Comparison of ENCODE assay signal across 9 mouse cellular contexts in the genomic region with DNA sequence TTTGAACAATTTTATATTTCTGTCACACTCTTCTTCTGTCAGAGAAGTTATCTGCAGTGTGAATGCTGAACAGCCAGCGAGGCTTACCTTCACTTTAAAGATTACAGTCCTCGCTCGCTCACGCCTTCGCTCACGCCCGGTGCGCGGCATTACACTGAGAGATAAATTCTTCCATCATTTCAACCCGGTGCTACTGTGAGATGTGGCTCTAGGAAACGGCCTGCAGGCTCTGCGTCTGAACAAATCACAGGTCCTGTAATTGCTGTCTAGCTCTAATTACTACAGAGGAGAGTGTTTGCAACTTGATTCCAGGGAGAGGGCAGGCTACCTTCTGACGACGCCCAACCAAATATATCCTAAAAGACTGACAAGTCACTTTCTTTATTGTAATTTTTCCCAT.
DNase-seq lines count a peak whose midpoint lies in the region; ATAC-seq and TF ChIP-seq lines count a peak whose summit lies in the region.
"Had no signal": no experiment of that assay in that cellular context is flagged by ENCODE, and none has a peak within 500 bp of the region (broad histone marks: within the 10 kb centered on the region; RNA-seq: fewer than 3 reads in every experiment).

No protein-coding gene starts in this region.

- ATAC-seq in lung, embryonic 16.5 days (ENCODE audit: low read depth): peak; percentile 64; the same call in 1 of the 2 replicates
- ATAC-seq in stomach, postnatal 0 days (ENCODE audit: low FRiP score, low TSS enrichment): 0 out of 2 replicates have a peak, but pooled peaks have one; percentile 27

- WGBS in lung, embryonic 16.5 days: under 1% methylated on average over 14 of the region's 14 CpGs
- 1% methylated on average over 14 of the region's 14 CpGs for WGBS in forebrain, embryonic 10.5 days
- under 1% methylated on average over 14 of the region's 14 CpGs for WGBS in stomach, postnatal 0 days

- H3K27me3 ChIP-seq in lung, embryonic 16.5 days (ENCODE audit: control insufficient read depth, insufficient read depth, low read depth, low read length): no peaks in the 10 kb centered on the region
- peaks cover 11% of the 10 kb centered on the region for H3K27me3 ChIP-seq in forebrain, embryonic 10.5 days (ENCODE audit: poor library complexity, severe bottlenecking)
- no peaks in the 10 kb centered on the region for H3K27me3 ChIP-seq in stomach, postnatal 0 days (ENCODE audit: control insufficient read depth, insufficient read depth, low read length)

- H3K4me1 ChIP-seq in lung, embryonic 16.5 days (replicated peaks; ENCODE audit: control insufficient read depth, insufficient read depth, low read length): peaks cover 2% of the 10 kb centered on the region; the same call in 1 of the 2 replicates
- peaks cover 13% of the 10 kb centered on the region for H3K4me1 ChIP-seq in forebrain, embryonic 10.5 days
- H3K4me1 ChIP-seq in stomach, postnatal 0 days (replicated peaks; ENCODE audit: control insufficient read depth, insufficient read depth): no peaks in the 10 kb centered on the region

- H3K4me3 ChIP-seq in lung, embryonic 16.5 days (ENCODE audit: low read length): peak overlapping the region; percentile 55
- H3K4me3 ChIP-seq in forebrain, embryonic 10.5 days: peak overlapping the region; percentile 54
- peak overlapping the region; percentile 40 for H3K4me3 ChIP-seq in stomach, postnatal 0 days (ENCODE audit: low read depth, low read length)

- no peaks in the 10 kb centered on the region for H3K36me3 ChIP-seq in lung, embryonic 16.5 days (ENCODE audit: control insufficient read depth, insufficient read depth, low read length)
- no peaks in the 10 kb centered on the region for H3K36me3 ChIP-seq in forebrain, embryonic 10.5 days (replicated peaks)
- H3K36me3 ChIP-seq in stomach, postnatal 0 days (ENCODE audit: control insufficient read depth, insufficient read depth, low read length): no peaks in the 10 kb centered on the region

- TF ChIP-seq CTCF in stomach, postnatal 0 days (IDR thresholded peaks at IDR 0.05; ENCODE audit: low read depth): no peak

- no peak for DNase-seq in lung, postnatal 10 days
- peak; percentile 22 for DNase-seq in forebrain, embryonic 10.5 days (ENCODE audit: extremely low spot score, low spot score)
- DNase-seq in kidney, adult 8-10 months: peak; percentile 36 to 63
- DNase-seq in lung, postnatal 36 days: peak; percentile 15
- DNase-seq in stomach, postnatal 0 days (ENCODE audit: low spot score): peak; percentile 54
- no peak for DNase-seq in cerebellum, adult 9-11 months
- DNase-seq in ovary, postnatal 10 days (ENCODE audit: low spot score): no peak

- peak overlapping the region; percentile 57 for H3K4me2 ChIP-seq in lung, embryonic 16.5 days (ENCODE audit: low read depth, low read length)
- H3K4me2 ChIP-seq in stomach, postnatal 0 days (replicated peaks; ENCODE audit: low read depth): peak overlapping the region; percentile 60

- H3K27ac ChIP-seq in lung, embryonic 16.5 days (ENCODE audit: low read length): no peak overlapping the region; the same call in 1 of the 2 replicates
- H3K27ac ChIP-seq in forebrain, embryonic 10.5 days: no peak overlapping the region
- no peak overlapping the region for H3K27ac ChIP-seq in stomach, postnatal 0 days (replicated peaks)
- H3K27ac ChIP-seq: macrophage had no signal

- H3K9me3 ChIP-seq in lung, embryonic 16.5 days (ENCODE audit: control insufficient read depth, low read length): no peaks in the 10 kb centered on the region
- no peaks in the 10 kb centered on the region for H3K9me3 ChIP-seq in forebrain, embryonic 10.5 days
- no peaks in the 10 kb centered on the region for H3K9me3 ChIP-seq in stomach, postnatal 0 days (ENCODE audit: control insufficient read depth, low read length)

- peak overlapping the region; percentile 56 for H3K9ac ChIP-seq in lung, embryonic 16.5 days (ENCODE audit: low read length)
- H3K9ac ChIP-seq in stomach, postnatal 0 days (ENCODE audit: low read length): 0 out of 2 replicates have a peak overlapping the region, but pooled peaks have one; percentile 27

- no peak for TF ChIP-seq EP300 in stomach, postnatal 0 days (optimal IDR thresholded peaks at IDR 0.05)

Comparison
In these comparisons a context has a peak if more than half of its experiments do, and no peak if none do; other contexts are left out.
1. DNase-seq: peak in forebrain, embryonic 10.5 days (single experiment), kidney, adult 8-10 months (2 of 2), lung, postnatal 36 days (single experiment) and stomach, postnatal 0 days (single experiment); none in lung, postnatal 10 days (single experiment), cerebellum, adult 9-11 months (single experiment) and ovary, postnatal 10 days (single experiment).
2. Peak in every context shown above with its lines, with median percentiles within 50 percentile points of each other: H3K4me3 ChIP-seq.